Mouse (Mus musculus) erythroblast, embryonic 14.5 days (primary cell): ENCODE measurements around the gene Ppp3r2.

ENCODE experiments used
- GATA1 ChIP-seq: IDR thresholded peaks from 2 replicates; pipeline ENCODE4 v1.6.1; 2012; ENCODE audit warnings: low read length, inconsistent platforms, mixed read lengths
- TAL1 ChIP-seq: IDR thresholded peaks from 3 replicates; pipeline ENCODE4 v1.6.1; 2012; ENCODE audit warnings: low read length, inconsistent platforms, mixed read lengths

DNA sequence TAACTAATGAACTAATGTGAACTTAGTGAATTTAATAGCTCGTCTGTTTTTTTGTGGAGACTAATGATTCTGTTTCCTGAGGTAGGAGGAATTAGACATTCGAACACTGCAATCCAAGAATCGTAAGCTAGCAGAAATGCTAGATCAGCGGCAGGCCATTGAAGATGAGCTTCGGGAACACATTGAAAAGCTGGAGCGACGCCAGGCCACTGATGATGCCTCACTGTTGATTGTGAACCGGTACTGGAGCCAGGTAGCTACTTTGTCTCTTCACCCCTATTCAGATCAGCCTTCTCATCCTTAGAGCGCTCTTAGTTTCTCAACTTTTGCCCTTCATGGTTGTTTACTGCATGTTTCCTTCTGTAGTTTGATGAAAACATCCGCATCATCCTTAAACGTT is 44.0 kb downstream of the Ppp3r2 start:
- no peak for TF ChIP-seq TAL1
- no peak for TF ChIP-seq GATA1
